Comparison of ENCODE assay signal across 1 mouse cellular context in the genomic region with DNA sequence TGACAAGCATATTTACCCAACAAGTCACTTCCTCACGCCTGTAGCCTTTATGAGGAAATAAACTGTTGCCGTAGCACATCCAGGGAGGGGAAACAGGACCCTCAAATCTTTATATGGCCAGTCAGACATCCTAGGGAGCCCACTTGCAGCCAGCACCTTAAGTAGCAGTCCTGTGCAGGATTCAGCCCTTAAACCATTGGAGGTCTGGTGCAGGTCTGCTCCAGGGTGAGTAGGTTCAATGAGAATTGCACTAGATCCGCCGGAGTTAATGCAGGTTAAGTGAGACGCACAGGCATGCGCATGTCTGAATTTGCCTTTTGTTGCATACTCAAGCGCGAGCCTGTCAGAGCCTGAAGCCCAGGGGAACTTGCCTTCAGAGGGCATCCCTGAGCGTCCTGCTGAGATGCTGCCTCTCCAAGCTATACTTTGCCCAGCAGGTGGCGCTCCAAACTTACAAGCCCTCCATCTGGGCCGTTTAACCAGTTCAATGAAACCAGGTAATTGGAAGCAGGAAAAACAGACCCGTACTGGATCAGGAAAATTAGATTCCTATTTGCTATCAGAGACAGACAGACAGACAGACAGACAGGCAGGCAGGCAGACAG.
TF ChIP-seq lines count a peak whose summit lies in the region.

No protein-coding gene starts in this region.

TF ChIP-seq in CH12.LX, 34 proteins besides CTCF, POLR2A, EP300 and RAD21:
- no peak; the same call in 1 of the 2 replicates for TF ChIP-seq BHLHE40 (IDR thresholded peaks at IDR 0.05; ENCODE audit: low read depth, low read length)
- peak; percentile 97 for TF ChIP-seq ZC3H11A (IDR thresholded peaks at IDR 0.05; ENCODE audit: low read depth, low read length)
- peak; percentile 38; the same call in 1 of the 2 replicates for TF ChIP-seq MAX (IDR thresholded peaks at IDR 0.05; ENCODE audit: low read length)
- peak; percentile 65; the same call in 1 of the 2 replicates for TF ChIP-seq NELFE (IDR thresholded peaks at IDR 0.05; ENCODE audit: low read depth, low read length)
- peak; percentile 21; the same call in 1 of the 2 replicates for TF ChIP-seq ELF1 (IDR thresholded peaks at IDR 0.05; ENCODE audit: low read depth, low read length)
- 0 out of 2 replicates have a peak, but pooled peaks have one; percentile 22 for TF ChIP-seq HCFC1 (IDR thresholded peaks at IDR 0.05; ENCODE audit: low read depth, low read length)
- peak; percentile 82 for TF ChIP-seq NRF1 (IDR thresholded peaks at IDR 0.05; ENCODE audit: low read depth, low read length)
- TF ChIP-seq MAFK (IDR thresholded peaks at IDR 0.05; ENCODE audit: insufficient replicate concordance, low read length) = no peak
- TF ChIP-seq MYC (IDR thresholded peaks at IDR 0.05; ENCODE audit: low read depth, low read length) = peak; percentile 57; the same call in 1 of the 2 replicates
- TF ChIP-seq TCF12 (IDR thresholded peaks at IDR 0.05; ENCODE audit: low read depth, low read length) = peak; percentile 57
- no peak for TF ChIP-seq TBP (conservative IDR thresholded peaks at IDR 0.05; ENCODE audit: low read depth, low read length)
- TF ChIP-seq E2F4 (IDR thresholded peaks at IDR 0.05; ENCODE audit: insufficient replicate concordance, low read depth, low read length) = no peak
- peak; percentile 97 for TF ChIP-seq SMC3 (IDR thresholded peaks at IDR 0.05; ENCODE audit: low read depth, low read length)
- no peak for TF ChIP-seq MEF2A (IDR thresholded peaks at IDR 0.05; ENCODE audit: borderline replicate concordance, low read depth, low read length)
- TF ChIP-seq MXI1 (IDR thresholded peaks at IDR 0.05; ENCODE audit: low read depth, low read length) = no peak
- TF ChIP-seq ZKSCAN1 (IDR thresholded peaks at IDR 0.05; ENCODE audit: borderline replicate concordance, low read depth, low read length) = no peak
- TF ChIP-seq MAZ (IDR thresholded peaks at IDR 0.05; ENCODE audit: low read depth, low read length) = peak; percentile 85; the same call in 1 of the 2 replicates
- no peak for TF ChIP-seq USF1 (IDR thresholded peaks at IDR 0.05; ENCODE audit: low read depth, low read length)
- no peak for TF ChIP-seq ETS1 (conservative IDR thresholded peaks at IDR 0.05; ENCODE audit: low read depth, low read length)
- no peak for TF ChIP-seq ZNF384 (IDR thresholded peaks at IDR 0.05; ENCODE audit: low read depth, low read length)
- peak; percentile 62; the same call in 1 of the 2 replicates for TF ChIP-seq RCOR1 (conservative IDR thresholded peaks at IDR 0.05; ENCODE audit: low read depth, low read length)
- TF ChIP-seq SIN3A (IDR thresholded peaks at IDR 0.05; ENCODE audit: low read length) = peak; percentile 35; the same call in 1 of the 2 replicates
- TF ChIP-seq GABPA (IDR thresholded peaks at IDR 0.05; ENCODE audit: insufficient replicate concordance, low read depth, low read length) = no peak
- TF ChIP-seq CHD2 (IDR thresholded peaks at IDR 0.05; ENCODE audit: low read length) = no peak
- no peak for TF ChIP-seq ZMIZ1 (IDR thresholded peaks at IDR 0.05; ENCODE audit: low read depth, low read length)
- peak; percentile 67; the same call in 1 of the 2 replicates for TF ChIP-seq IRF4 (IDR thresholded peaks at IDR 0.05; ENCODE audit: low read depth, low read length)
- TF ChIP-seq POLR2AphosphoS2 (IDR thresholded peaks at IDR 0.05; ENCODE audit: low read depth, low read length) = no peak
- TF ChIP-seq UBTF (IDR thresholded peaks at IDR 0.05; ENCODE audit: low read depth, low read length) = no peak
- no peak for TF ChIP-seq CHD1 (IDR thresholded peaks at IDR 0.05; ENCODE audit: low read depth, low read length)
- TF ChIP-seq JUN (IDR thresholded peaks at IDR 0.05; ENCODE audit: insufficient read depth, low read depth, low read length) = no peak
- no peak for TF ChIP-seq PAX5 (IDR thresholded peaks at IDR 0.05; ENCODE audit: low read length)
- no peak for TF ChIP-seq USF2 (conservative IDR thresholded peaks at IDR 0.05; ENCODE audit: low read depth, low read length)
- no peak for TF ChIP-seq JUND (conservative IDR thresholded peaks at IDR 0.05; ENCODE audit: low read depth, low read length)
- no peak for TF ChIP-seq KAT2A (IDR thresholded peaks at IDR 0.05; ENCODE audit: insufficient replicate concordance, low read length)
